Comparison of ENCODE assay signal across 8 mouse cellular contexts in genomic region chr5:127336048-127336907, GRCm38 (mm10).
A peak's percentile ranks its signal among the peaks of the same experiment; 100 is the strongest.
DNase-seq lines count a peak whose midpoint lies in the region; ATAC-seq lines count a peak whose summit lies in the region.
"Had no signal": no experiment of that assay in that cellular context is flagged by ENCODE, and none has a peak within 500 bp of the region (broad histone marks: within the 10 kb centered on the region; RNA-seq: fewer than 3 reads in every experiment).

No protein-coding gene starts in this region.

- peak overlapping the region; percentile 33 for H3K4me2 ChIP-seq in forebrain, embryonic 11.5 days (ENCODE audit: low read depth, low read length, severe bottlenecking)
- H3K4me2 ChIP-seq in neural tube, embryonic 11.5 days (ENCODE audit: low read depth) = peak overlapping the region; percentile 10; the same call in 1 of the 2 replicates

- WGBS in forebrain, embryonic 11.5 days = 8% methylated on average over 15 of the region's 15 CpGs
- WGBS in neural tube, embryonic 11.5 days = 7% methylated on average over 15 of the region's 15 CpGs

- H3K4me3 ChIP-seq in forebrain, embryonic 11.5 days (ENCODE audit: low read depth, low read length) = no peak overlapping the region
- H3K4me3 ChIP-seq in neural tube, embryonic 11.5 days (ENCODE audit: low read depth, low read length) = no peak overlapping the region
- H3K4me3 ChIP-seq: myocyte had no signal

- H3K9me3 ChIP-seq in forebrain, embryonic 11.5 days (ENCODE audit: control insufficient read depth, low read length) = no peaks in the 10 kb centered on the region
- H3K9me3 ChIP-seq in neural tube, embryonic 11.5 days (ENCODE audit: control insufficient read depth, low read length) = no peaks in the 10 kb centered on the region

- no peaks in the 10 kb centered on the region for H3K36me3 ChIP-seq in forebrain, embryonic 11.5 days (ENCODE audit: control insufficient read depth, insufficient read depth, low read length)
- no peaks in the 10 kb centered on the region for H3K36me3 ChIP-seq in neural tube, embryonic 11.5 days (ENCODE audit: control insufficient read depth, insufficient read depth, low read length)

- peaks cover 21% of the 10 kb centered on the region; the same call in 1 of the 2 replicates for H3K4me1 ChIP-seq in forebrain, embryonic 11.5 days (replicated peaks; ENCODE audit: control insufficient read depth, insufficient read depth, low read length)
- peaks cover 27% of the 10 kb centered on the region for H3K4me1 ChIP-seq in neural tube, embryonic 11.5 days (ENCODE audit: control insufficient read depth, insufficient read depth, low read length)

- peak; percentile 84 for ATAC-seq in forebrain, embryonic 11.5 days (replicated peaks; ENCODE audit: low FRiP score)
- ATAC-seq in neural tube, embryonic 11.5 days (ENCODE audit: insufficient read depth, low FRiP score, low TSS enrichment) = peak; percentile 74

- peak overlapping the region; percentile 20; the same call in 1 of the 2 replicates for H3K9ac ChIP-seq in forebrain, embryonic 11.5 days (ENCODE audit: low read length)
- H3K9ac ChIP-seq in neural tube, embryonic 11.5 days (ENCODE audit: low read length) = no peak overlapping the region

- intact Hi-C loops in heart, postnatal 25 days (cut with DNase I) = no loop called here
- intact Hi-C loops in left cerebral cortex, postnatal 4 days (cut with DNase I) = no loop called here

- no peaks in the 10 kb centered on the region for H3K27me3 ChIP-seq in forebrain, embryonic 11.5 days (ENCODE audit: control insufficient read depth, insufficient read depth, low read length)
- no peaks in the 10 kb centered on the region for H3K27me3 ChIP-seq in neural tube, embryonic 11.5 days (ENCODE audit: control insufficient read depth, insufficient read depth, low read length)

- peak overlapping the region; percentile 77 for H3K27ac ChIP-seq in forebrain, embryonic 11.5 days (ENCODE audit: low read depth, low read length)
- peak overlapping the region; percentile 56 for H3K27ac ChIP-seq in neural tube, embryonic 11.5 days (ENCODE audit: low read depth, low read length)

- DNase-seq in right cerebral cortex, postnatal 10 days (ENCODE audit: low spot score in 2 of 2) = peak; percentile 51 to 59
- DNase-seq in right cerebral cortex, postnatal 4 days = no peak
- peak; percentile 79 for DNase-seq in forebrain, embryonic 11.5 days (ENCODE audit: low spot score)
- DNase-seq in heart, postnatal 25 days (ENCODE audit: low spot score) = peak; percentile 26
- DNase-seq in left cerebral cortex, postnatal 4 days = peak; percentile 77
- peak; percentile 62 for DNase-seq in neural tube, embryonic 11.5 days (ENCODE audit: low spot score)
- DNase-seq in thymus, adult 18-20 months = no peak

Comparison
In these comparisons a context has a peak if more than half of its experiments do, and no peak if none do; other contexts are left out.
1. DNase-seq: peak in right cerebral cortex, postnatal 10 days (2 of 2), forebrain, embryonic 11.5 days (single experiment), heart, postnatal 25 days (single experiment), left cerebral cortex, postnatal 4 days (single experiment) and neural tube, embryonic 11.5 days (single experiment); none in right cerebral cortex, postnatal 4 days (single experiment) and thymus, adult 18-20 months (0 of 2).